Mouse (Mus musculus): Measurements from ENCODE around the gene Brd2.
"Not testable (repeated sequence)": the region's sequence is repeated elsewhere in the genome, so short reads cannot be mapped to it uniquely, and the experiment has no call there.

The Brd2 gene

GRCm38 (mm10) chr17:34122188-34122984 lies at the start of gene Brd2:
Brd2 (minus strand) TSS chr17:34122634.
- DNase-seq = peak; percentile 99

- peak; percentile 86 for DNase-seq
Measured at GRCm38 (mm10) chr17:34170877-34171498, 48.6 kb upstream of the Brd2 start.

GRCm38 (mm10) chr17:34170487-34170876 lies 48.0 kb upstream of the Brd2 start:
- DNase-seq = no peak

- peak; percentile 49 for DNase-seq
Measured at GRCm38 (mm10) chr17:34169279-34169678, 46.8 kb upstream of the Brd2 start.

GRCm38 (mm10) chr17:34165033-34165730 lies 42.7 kb upstream of the Brd2 start:
- DNase-seq = peak; percentile 50

- peak; percentile 69 for DNase-seq
Measured at GRCm38 (mm10) chr17:34164202-34164895, 41.9 kb upstream of the Brd2 start.

- no peak for DNase-seq
Measured at GRCm38 (mm10) chr17:34155534-34155933, 33.1 kb upstream of the Brd2 start.

- peak; percentile 39 for DNase-seq
Measured at GRCm38 (mm10) chr17:34152923-34153322, 30.5 kb upstream of the Brd2 start, which contains the start of gene H2-DMb1. H2-DMb1 (plus strand) TSS chr17:34153072.

GRCm38 (mm10) chr17:34144960-34145371 lies 22.5 kb upstream of the Brd2 start:
- no peak for DNase-seq

- DNase-seq = not testable (repeated sequence)
Measured at GRCm38 (mm10) chr17:34144221-34144620, 21.8 kb upstream of the Brd2 start.

- no peak for DNase-seq
Measured at GRCm38 (mm10) chr17:34143461-34143860, 21.0 kb upstream of the Brd2 start.

- peak; percentile 88 for DNase-seq
Measured at GRCm38 (mm10) chr17:34143033-34143432, 20.6 kb upstream of the Brd2 start, which contains the start of gene H2-DMb2. H2-DMb2 (plus strand) TSS chr17:34143307.

GRCm38 (mm10) chr17:34142456-34143010 lies 20.1 kb upstream of the Brd2 start:
- no peak for DNase-seq

- DNase-seq = no peak
Measured at GRCm38 (mm10) chr17:34141448-34141847, 19.0 kb upstream of the Brd2 start.

GRCm38 (mm10) chr17:34140240-34140639 lies 17.8 kb upstream of the Brd2 start:
- DNase-seq = no peak

GRCm38 (mm10) chr17:34139416-34139815 lies 17.0 kb upstream of the Brd2 start:
- no peak for DNase-seq

GRCm38 (mm10) chr17:34138655-34139054 lies 16.2 kb upstream of the Brd2 start:
- no peak for DNase-seq

GRCm38 (mm10) chr17:34137601-34138000 lies 15.2 kb upstream of the Brd2 start:
- DNase-seq = no peak

GRCm38 (mm10) chr17:34135297-34136224 lies 13.1 kb upstream of the Brd2 start:
- DNase-seq = peak; percentile 99

- no peak for DNase-seq
Measured at GRCm38 (mm10) chr17:34134451-34134850, 12.0 kb upstream of the Brd2 start.

GRCm38 (mm10) chr17:34133289-34133688 lies 10.9 kb upstream of the Brd2 start:
- no peak for DNase-seq
